Mouse (Mus musculus) megakaryocyte-erythroid progenitor cell, adult 5-6 weeks (primary cell): ENCODE measurements around the gene Gm7903. TPM values are rescaled to one million over a fixed set of nuclear protein-coding genes. Genes with fewer than 3 reads are reported as not detected.
"Not testable (repeated sequence)": the region's sequence is repeated elsewhere in the genome, so short reads cannot be mapped to it uniquely, and the experiment has no call there.

Experiments
- ATAC-seq: replicated peaks from 2 replicates; pipeline ENCODE4 v1.8.0; 2016; ENCODE audit warnings: mild to moderate bottlenecking, inconsistent platforms; ENCODE audit not compliant: severe bottlenecking, poor library complexity, low FRiP score, low TSS enrichment
- total RNA-seq, 2 experiments: library from RNA; stranded (forward) in 1 of 2; stranded (reverse) in 1 of 2; fragments of 200-1000, 215-1000 nt in 1 of 2; fragments of >200 nt in 1 of 2; fragmentation: Nextera tagmentation in 1 of 2; gene quantifications; 2 replicates each; pipeline ENCODE4 v1.2.3; 2014 to 2017

Gm7903 gene
- total RNA-seq (2014; fragmentation: Nextera tagmentation) (not detected in 2 replicates), total RNA-seq (2017) (0.11 TPM in 1 of 2 replicates, not detected in the other)

DNA sequence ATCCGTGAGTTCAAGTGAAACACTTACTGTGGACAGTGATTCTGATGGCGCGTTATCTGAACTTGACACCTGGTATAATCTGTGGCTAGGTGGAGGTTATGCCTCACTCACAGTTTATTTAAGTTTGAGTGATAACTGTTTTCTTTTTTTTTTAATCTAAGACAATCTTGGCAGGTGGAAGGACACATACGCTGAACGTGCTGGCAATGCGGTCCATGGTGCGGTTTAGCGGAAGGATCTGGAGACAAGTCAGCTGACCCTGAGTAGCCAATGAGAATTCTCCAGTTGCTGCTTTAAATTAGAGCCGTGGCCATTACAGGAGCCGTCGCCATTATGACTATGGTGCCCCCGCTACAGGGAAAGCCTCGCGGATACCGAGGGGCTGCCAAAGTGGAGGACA lies at the start of gene Gm7903:
Gene Gm7903 (plus strand): TSS at position 301 of the 400 bp plus-strand sequence.
- ATAC-seq: not testable (repeated sequence)

DNA sequence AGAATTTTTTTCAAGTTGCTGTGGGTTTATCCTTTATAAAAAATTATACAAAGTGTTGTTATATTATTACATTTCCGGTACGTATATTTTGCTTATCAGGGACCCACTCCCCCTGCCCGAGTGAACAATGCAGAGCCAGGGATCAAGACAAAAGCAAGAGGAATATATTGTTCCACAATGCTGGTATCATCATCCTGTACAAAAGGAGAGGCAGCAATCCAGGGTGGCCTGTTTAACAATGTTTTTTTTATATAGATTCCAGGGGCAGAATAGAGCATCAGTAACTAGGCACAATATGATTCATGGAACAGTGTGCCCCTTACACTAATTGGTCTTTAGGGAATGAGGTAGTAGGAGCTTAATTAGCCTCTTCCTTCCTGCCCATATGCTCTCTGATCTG lies 30.1 kb upstream of the Gm7903 start:
- ATAC-seq: not testable (repeated sequence)

DNA sequence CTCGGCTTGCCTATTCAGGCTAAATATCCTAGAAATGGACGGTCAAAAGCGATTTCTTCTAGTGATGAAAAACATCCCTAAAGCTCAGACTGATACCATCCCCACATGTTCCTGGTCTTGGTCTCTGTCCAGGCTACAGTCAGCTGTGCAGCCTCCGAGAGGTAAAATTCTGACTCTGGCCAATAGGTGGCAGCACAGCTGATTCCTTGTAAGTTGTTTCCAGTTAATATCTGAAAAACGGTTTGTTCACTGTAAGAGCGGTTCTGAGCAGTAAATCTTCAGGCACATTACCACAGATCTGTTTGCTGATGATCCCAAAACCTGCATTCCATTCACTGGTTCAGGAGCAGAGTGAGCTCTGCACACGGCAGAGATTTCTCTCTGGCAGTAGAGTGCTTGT lies 12.4 kb upstream of the Gm7903 start:
- not testable (repeated sequence) for ATAC-seq

DNA sequence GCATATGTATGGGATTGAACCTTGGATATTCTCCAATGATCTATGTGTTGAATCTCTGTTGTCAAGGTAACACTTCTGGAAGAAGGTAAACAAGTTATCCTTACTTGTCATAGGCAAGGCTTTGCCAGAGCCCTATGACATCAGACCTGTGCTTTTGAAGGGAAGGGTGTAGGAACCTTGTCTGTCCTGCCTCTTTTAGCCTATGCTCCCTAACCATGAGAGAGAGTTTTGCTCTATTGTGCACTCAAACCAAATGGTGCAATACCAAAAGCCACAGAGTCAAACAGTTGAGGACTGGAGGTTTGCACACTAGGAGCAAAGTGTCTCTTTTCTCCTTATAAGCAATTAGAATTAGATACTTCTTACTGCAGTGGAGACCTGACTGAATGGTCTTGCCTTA lies 11.8 kb upstream of the Gm7903 start:
- not testable (repeated sequence) for ATAC-seq

GRCm38 (mm10) chrX:135422473-135422872 lies 11.2 kb upstream of the Gm7903 start:
- peak; percentile 63; the same call in 1 of the 2 replicates for ATAC-seq

GRCm38 (mm10) chrX:135464160-135464559 lies 30.5 kb downstream of the Gm7903 start:
- ATAC-seq: not testable (repeated sequence)

DNA sequence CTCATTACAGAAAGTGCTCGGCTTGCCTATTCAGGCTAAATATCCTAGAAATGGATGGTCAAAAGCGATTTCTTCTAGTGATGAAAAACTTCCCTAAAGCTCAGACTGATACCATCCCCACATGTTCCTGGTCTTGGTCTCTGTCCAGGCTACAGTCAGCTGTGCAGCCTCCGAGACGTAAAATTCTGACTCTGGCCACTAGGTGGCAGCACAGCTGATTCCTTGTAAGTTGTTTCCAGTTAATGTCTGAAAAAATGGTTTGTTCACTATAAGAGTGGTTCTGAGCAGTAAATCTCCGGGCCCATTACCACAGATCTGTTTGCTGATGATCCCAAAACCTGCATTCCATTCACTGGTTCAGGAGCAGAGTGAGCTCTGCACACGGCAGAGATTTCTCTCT lies 48.3 kb downstream of the Gm7903 start:
- ATAC-seq: not testable (repeated sequence)

DNA sequence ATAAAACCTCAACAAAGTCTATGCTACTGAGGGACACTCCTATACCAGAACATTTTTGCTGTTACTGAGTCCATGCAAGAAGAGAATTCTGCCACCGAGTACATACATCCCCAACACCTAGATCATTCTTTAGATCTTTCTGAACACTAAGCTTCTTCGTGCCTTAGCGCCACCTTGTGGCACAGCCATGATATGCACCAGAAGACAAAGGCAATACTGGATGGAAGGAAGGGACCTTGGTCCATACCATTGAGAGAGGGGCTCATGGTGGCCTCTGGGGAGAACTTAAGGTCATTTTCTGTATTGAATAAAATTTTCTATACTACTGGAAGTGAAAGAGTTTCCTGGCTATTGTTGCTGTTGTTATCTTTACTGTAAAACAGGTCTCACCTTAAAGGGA lies 49.5 kb downstream of the Gm7903 start:
- ATAC-seq: 0 out of 2 replicates have a peak, but pooled peaks have one; percentile 55

Other genes with a start within 250 kb of the Gm7903 start
- not detected in 2 replicates for gene Tceal6, start 223.1 kb upstream of the Gm7903 start, total RNA-seq (2014; fragmentation: Nextera tagmentation)
- not detected in 2 replicates for gene Tceal6, start 223.1 kb upstream of the Gm7903 start, total RNA-seq (2017)
- gene Pramel3, start 131.5 kb upstream of the Gm7903 start, total RNA-seq (2014; fragmentation: Nextera tagmentation): not detected in 2 replicates
- not detected in 2 replicates for gene Pramel3, start 131.5 kb upstream of the Gm7903 start, total RNA-seq (2017)
- gene Gm5128, start 60.6 kb upstream of the Gm7903 start, total RNA-seq (2014; fragmentation: Nextera tagmentation): not detected in 2 replicates
- gene Gm5128, start 60.6 kb upstream of the Gm7903 start, total RNA-seq (2017): not detected in 2 replicates
- not detected in 2 replicates for gene AV320801, start 60.8 kb downstream of the Gm7903 start, total RNA-seq (2014; fragmentation: Nextera tagmentation)
- not detected in 2 replicates for gene AV320801, start 60.8 kb downstream of the Gm7903 start, total RNA-seq (2017)
- not detected in 2 replicates for gene Nxf7, start 164.9 kb downstream of the Gm7903 start, total RNA-seq (2014; fragmentation: Nextera tagmentation)
- gene Nxf7, start 164.9 kb downstream of the Gm7903 start, total RNA-seq (2017): not detected in 2 replicates
- gene Prame, start 193.9 kb downstream of the Gm7903 start, total RNA-seq (2014; fragmentation: Nextera tagmentation): not detected in 2 replicates
- gene Prame, start 193.9 kb downstream of the Gm7903 start, total RNA-seq (2017): not detected in 2 replicates